Mouse (Mus musculus): ENCODE results near the gene Il12rb2. TPM values are rescaled to one million over a fixed set of nuclear protein-coding genes. Genes with fewer than 3 reads are reported as not detected.

Il12rb2 gene
- under 1 TPM; 0.22 to 0.43 (median 0.27) TPM for total RNA-seq (2022)

GRCm38 (mm10) chr6:67375982-67376391 lies at the start of gene Il12rb2:
Gene Il12rb2, minus strand, starts transcription at chr6:67376188.
- no peak for DNase-seq

GRCm38 (mm10) chr6:67421761-67422160 lies 45.8 kb upstream of the Il12rb2 start:
- no peak for DNase-seq

DNA sequence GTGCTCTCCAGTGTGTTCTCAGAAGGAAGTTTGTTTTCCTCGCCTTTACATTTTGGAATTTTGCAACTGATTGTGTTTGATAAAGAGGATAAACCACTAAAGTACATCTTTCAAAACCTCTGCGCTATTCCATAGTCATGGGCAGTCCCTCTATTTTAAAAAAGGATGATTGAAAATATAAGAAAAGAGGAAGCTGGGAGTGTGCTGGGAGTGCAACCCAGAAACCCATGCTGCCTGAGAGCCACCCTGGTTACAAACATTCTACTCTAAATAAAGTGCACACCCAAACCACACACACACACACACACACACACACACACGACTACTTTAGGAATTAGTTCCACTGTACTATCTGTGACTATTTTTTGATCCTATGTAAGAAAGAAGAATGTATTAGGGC lies 40.6 kb upstream of the Il12rb2 start:
- no peak for DNase-seq

GRCm38 (mm10) chr6:67415276-67415675 lies 39.3 kb upstream of the Il12rb2 start:
- DNase-seq, result no peak

DNA sequence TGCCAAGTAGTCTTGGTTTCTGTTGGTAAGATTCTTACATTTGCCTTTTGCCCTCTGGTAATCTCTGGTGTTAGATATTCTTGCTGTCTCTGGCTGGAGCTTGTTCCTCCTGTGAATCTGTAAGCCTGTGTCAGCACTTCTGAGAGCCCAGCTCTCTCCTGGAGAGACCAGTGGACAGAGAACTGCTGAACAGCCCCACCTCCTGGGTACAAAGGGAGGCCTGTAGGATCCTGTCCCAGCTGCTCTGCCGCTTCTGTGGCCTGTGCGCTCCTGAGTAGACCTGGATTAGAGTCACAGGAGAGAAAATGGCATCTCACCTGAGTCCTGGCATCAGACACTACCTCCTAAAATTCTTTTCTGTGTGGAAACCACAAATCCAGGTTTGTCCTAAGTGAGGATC lies 37.4 kb upstream of the Il12rb2 start:
- no peak for DNase-seq

GRCm38 (mm10) chr6:67405281-67405682 lies 29.3 kb upstream of the Il12rb2 start:
- no peak for DNase-seq

GRCm38 (mm10) chr6:67399551-67399950 lies 23.6 kb upstream of the Il12rb2 start:
- DNase-seq, result no peak

- DNase-seq, result no peak
Observed at GRCm38 (mm10) chr6:67365785-67366184, 10.2 kb downstream of the Il12rb2 start.

DNA sequence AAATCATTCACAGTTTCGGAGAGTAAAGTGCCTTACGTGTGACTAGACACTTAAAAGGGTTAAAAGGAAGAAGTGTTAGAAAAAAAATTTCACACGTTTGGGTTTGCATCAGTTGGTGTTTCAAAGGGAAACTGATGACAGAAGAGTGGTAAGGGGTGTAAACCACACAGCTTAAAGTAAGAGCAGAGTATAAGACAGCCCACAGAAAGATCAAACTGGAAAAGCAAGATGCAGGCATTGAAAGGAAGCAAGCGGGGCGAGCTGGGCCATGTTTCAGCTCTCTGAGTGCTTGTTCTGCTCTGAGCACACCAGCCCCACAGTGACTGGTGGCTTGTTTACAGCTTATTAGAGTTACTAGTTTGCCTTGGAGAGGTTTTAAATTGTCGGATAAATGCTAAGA lies 27.9 kb downstream of the Il12rb2 start:
- no peak for DNase-seq

DNA sequence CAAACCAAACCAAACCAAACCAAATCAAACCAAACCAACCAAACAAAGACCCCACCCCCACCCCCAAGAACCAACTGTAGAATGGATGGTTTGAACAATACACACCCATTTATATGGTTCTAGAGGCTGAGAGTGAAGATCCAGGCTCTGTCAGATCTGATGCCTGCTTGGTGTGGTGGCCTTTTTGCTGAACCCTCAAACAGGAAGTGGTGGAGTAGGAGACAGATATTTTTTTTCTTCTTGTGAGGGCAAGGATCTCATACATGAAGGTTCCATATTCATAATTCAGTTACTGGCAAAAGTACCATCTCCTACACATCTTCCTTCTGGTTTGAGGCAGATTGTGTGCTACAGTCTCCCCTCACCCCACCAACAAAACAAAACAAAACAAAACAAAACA lies 36.5 kb downstream of the Il12rb2 start:
- DNase-seq, result no peak

DNA sequence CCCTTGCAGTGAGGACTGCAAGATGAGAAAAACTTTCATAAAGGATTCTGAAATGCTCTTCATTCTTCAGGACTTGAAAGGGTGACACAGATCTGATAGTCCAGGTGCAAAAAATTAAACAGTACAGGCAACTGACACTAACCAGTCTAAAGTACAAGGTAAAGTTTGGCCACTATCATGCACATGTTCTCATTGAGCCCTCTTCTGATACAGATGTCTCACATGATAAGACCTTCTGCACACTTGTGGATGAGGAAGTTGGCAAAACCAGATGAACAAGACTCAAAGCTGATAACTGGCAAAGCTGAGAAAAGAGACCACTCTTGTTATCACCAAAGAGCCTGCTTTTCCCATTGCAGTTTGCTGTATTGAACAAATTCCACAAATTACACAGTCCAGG lies 38.0 kb downstream of the Il12rb2 start:
- no peak for DNase-seq

- no peak for DNase-seq
Observed at GRCm38 (mm10) chr6:67323788-67324187, 52.2 kb downstream of the Il12rb2 start.

DNA sequence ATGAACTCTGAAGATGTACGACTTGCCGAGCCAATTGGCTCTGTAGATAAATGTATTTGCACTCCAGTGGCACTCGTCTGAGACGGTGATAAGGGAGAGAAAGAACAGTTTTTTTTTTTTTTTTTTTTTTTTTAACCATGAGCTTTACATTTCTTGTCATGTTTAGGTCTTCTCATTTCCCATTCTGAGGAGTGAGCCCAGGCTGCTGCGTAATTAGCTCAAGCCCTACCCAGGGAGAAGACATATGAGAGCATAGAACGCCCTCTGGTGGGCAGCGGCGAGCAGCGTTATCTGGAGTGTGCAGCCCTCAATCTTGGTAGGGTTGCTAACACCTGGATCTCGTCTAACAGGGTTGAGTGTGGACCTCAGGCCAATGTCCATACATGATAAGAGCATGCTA lies 57.5 kb downstream of the Il12rb2 start:
- DNase-seq, result peak; percentile 26

GRCm38 (mm10) chr6:67317827-67318338 lies 58.1 kb downstream of the Il12rb2 start:
- DNase-seq, result no peak

DNA sequence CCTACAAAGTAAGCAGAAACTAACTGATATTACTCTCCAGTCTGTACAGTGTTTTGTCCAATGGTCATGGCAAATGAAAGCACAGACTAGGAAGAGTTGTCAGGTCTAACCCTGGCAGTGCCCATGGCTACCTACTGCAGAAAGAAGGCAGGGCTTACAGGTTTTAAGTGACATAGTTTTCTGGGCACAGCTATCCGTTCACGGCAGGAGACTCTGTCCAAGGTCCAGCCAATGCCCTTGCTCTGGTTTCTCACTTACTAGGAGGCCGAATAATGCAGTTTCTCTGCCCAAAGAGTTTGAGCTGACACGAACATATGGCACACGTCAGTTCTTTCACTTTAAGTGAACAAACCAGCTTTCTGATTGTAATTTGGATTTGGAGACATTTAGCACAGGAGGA lies 58.9 kb downstream of the Il12rb2 start:
- no peak for DNase-seq

DNA sequence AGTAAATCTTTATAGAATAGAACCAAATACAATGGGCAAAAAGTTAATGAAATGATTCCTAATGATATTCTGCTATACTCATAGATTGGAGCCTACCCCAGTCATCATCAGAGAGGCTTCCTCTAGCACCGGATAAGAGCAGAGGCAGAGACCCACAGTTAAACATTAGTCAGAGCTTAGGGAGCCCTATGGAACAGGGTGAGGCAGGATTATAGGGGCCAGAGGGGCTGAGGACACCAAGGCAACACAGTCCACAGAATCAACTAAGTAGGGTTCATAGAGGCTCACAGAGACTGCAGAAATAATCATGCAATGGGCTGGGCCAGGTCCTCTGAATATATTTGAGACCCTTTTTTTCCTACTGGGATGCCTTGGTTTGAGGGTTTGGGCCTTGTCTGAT lies 61.3 kb downstream of the Il12rb2 start:
- DNase-seq, result no peak

GRCm38 (mm10) chr6:67309752-67310151 lies 66.2 kb downstream of the Il12rb2 start:
- no peak for DNase-seq

DNA sequence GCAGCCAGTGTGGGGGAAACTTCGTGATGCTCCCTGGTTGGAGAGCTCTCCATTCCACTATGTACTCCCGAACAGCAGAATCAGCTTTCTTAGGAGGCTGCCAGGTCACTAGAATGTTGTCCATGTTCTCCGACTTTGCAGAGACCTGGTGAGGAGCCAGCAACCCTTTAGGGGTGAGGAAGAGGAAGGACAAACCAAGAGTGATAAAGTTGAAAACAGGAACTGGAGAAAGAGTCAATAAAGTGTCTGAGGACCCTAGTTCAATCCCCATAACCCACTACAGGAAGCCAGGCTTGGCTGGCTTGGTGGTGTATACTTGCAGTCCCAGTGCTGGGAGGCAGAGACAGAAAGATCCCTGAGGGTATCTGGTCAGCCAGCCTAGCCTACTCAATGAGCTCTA lies 67.0 kb downstream of the Il12rb2 start:
- no peak for DNase-seq

DNA sequence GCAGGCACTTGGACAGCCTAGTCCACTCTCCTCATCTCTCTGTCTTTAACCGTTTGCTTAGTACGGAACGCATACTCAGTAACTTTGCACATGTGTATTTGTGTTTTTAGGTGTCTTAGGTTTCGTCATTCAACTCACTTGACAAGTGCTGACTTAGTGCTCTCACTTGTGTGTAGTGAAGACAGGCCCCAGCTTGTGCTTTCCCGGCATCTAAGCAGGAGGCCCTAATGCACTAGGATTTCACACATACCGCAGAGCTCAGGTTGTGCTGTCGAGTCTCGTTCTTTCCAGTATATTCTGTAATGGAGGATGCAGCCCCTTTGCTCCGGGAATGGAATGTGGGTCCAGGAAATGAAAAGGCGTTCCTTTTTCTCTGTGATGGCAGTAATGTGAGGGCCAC lies 72.8 kb downstream of the Il12rb2 start:
- no peak for DNase-seq

DNA sequence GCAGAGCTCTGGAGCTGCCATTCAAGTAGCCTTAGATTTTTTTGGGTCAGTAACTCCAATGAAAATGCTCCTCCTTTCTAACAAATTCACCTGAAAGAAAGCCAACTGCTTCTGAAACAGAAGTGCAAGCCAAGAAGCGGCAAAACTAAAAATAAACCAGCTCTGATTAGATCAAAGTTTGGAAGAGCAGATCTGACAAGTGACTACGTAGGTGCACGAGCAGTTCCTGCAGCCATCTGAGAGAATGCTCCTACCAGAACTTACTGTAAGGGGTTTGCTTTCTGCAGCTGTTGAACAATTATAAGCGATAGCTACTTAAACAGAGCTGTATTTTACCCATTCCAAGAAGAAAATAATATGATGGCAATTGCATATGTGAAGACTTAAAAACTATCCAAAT lies 73.5 kb downstream of the Il12rb2 start:
- DNase-seq, result no peak

GRCm38 (mm10) chr6:67301230-67301629 lies 74.8 kb downstream of the Il12rb2 start:
- DNase-seq, result no peak

DNA sequence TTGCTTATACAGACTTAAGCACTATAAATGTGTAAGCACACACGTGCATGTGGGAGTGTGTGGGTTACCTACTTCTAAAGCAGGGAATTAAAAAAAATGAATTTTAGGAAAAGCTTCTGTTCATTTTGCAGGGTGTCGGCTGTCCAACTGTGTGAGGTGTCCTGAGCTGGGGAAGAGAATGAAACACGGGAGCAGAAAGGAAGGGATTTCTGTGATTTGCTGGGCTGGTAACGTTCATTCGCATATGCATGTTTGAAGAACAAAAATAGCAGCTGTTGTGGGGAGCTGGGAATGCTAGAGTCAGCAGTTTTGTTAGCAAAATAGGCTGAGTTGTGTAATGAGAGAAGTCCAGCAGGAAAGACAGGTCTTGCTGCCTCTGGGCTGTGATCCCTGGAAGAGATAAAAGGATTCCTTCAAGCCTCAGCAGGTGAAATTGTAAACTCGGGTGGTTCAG lies 75.3 kb downstream of the Il12rb2 start:
- DNase-seq, result no peak

DNA sequence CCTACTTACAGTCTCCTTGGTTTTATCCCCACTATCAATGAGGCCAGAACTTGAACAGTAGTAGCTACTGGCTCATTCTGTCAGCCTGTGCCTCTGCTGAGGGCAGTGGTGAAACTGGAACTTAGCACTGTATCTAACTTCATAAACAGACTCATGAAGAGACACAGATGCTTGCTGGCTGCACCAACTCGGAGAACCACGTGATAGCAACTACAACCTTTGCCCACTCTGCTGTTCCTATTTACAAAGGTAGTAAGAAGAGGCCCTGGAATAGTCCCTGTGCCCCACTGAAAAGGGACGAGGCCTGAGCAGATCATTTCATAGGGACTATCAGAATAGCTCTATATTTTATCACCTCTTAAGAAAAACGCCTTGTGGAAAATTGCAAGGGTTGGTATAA lies 75.7 kb downstream of the Il12rb2 start:
- DNase-seq, result no peak

DNA sequence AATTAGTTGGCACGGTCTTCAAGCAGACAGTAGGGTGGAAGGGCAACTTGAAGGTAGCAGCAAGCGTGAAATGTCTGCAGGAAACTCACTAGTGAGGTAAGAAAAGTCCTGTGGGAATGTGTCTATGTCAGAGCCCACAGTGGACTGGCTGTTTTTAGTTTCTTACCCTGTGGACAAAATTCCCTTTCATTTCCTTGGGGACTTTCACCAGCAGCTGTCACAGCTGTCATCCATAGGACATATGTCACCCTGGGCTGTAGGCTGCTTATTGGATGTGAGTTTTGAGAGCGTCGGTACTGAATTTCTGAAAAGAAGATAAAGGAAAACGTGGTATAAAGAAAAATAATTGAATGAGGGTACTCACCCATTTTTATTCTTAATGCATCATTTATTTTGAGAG lies 77.2 kb downstream of the Il12rb2 start:
- no peak for DNase-seq

GRCm38 (mm10) chr6:67296126-67296525 lies 79.9 kb downstream of the Il12rb2 start:
- no peak for DNase-seq
